Mouse (Mus musculus): ENCODE results near the gene Pcmtd2.
"Not testable (repeated sequence)": the region's sequence is repeated elsewhere in the genome, so short reads cannot be mapped to it uniquely, and the experiment has no call there.

The Pcmtd2 gene

GRCm38 (mm10) chr2:181837372-181838292 is at the start of gene Pcmtd2:
Gene Pcmtd2 (plus strand): TSS chr2:181837854.
- Histone ChIP-seq H3K27me3 (ENCODE audit: control insufficient read depth, insufficient read depth, low read length, poor library complexity, severe bottlenecking) (no peaks in the 10 kb centered on the region), H3K36me3 (ENCODE audit: control insufficient read depth, insufficient read depth, low read length, poor library complexity, severe bottlenecking) (no peaks in the 10 kb centered on the region)
- peak; percentile 94 for DNase-seq (ENCODE audit: low read depth, low spot score)

- H3K27me3 ChIP-seq (ENCODE audit: control insufficient read depth, insufficient read depth, low read length, poor library complexity, severe bottlenecking) = no peaks in the 10 kb centered on the region; the same call in 1 of the 2 replicates
- H3K36me3 ChIP-seq (ENCODE audit: control insufficient read depth, insufficient read depth, low read length, poor library complexity, severe bottlenecking) = no peaks in the 10 kb centered on the region
- no peak for DNase-seq (ENCODE audit: low read depth, low spot score)
Observed at GRCm38 (mm10) chr2:181789396-181789795, 48.3 kb upstream of the Pcmtd2 start.

- H3K27me3 ChIP-seq (ENCODE audit: control insufficient read depth, insufficient read depth, low read length, poor library complexity, severe bottlenecking); DNase-seq (ENCODE audit: low read depth, low spot score): not testable (repeated sequence)
Observed at GRCm38 (mm10) chr2:181793186-181793585, 44.5 kb upstream of the Pcmtd2 start.

GRCm38 (mm10) chr2:181795641-181796130 is 42.0 kb upstream of the Pcmtd2 start:
- H3K27me3 ChIP-seq (ENCODE audit: control insufficient read depth, insufficient read depth, low read length, poor library complexity, severe bottlenecking) = no peaks in the 10 kb centered on the region; the same call in 1 of the 2 replicates
- H3K36me3 ChIP-seq (ENCODE audit: control insufficient read depth, insufficient read depth, low read length, poor library complexity, severe bottlenecking) = no peaks in the 10 kb centered on the region
- DNase-seq (ENCODE audit: low read depth, low spot score) = no peak

More at GRCm38 (mm10) chr2:181793186-181793585, 44.5 kb upstream of the Pcmtd2 start:
- H3K36me3 ChIP-seq (ENCODE audit: control insufficient read depth, insufficient read depth, low read length, poor library complexity, severe bottlenecking) = not testable (repeated sequence)

- Histone ChIP-seq H3K27me3 (ENCODE audit: control insufficient read depth, insufficient read depth, low read length, poor library complexity, severe bottlenecking) (no peaks in the 10 kb centered on the region; the same call in 1 of the 2 replicates), H3K36me3 (ENCODE audit: control insufficient read depth, insufficient read depth, low read length, poor library complexity, severe bottlenecking) (no peaks in the 10 kb centered on the region)
- no peak for DNase-seq (ENCODE audit: low read depth, low spot score)
Observed at GRCm38 (mm10) chr2:181797672-181798071, 40.0 kb upstream of the Pcmtd2 start.

GRCm38 (mm10) chr2:181829032-181829650 is 8.5 kb upstream of the Pcmtd2 start:
- Histone ChIP-seq H3K36me3 (ENCODE audit: control insufficient read depth, insufficient read depth, low read length, poor library complexity, severe bottlenecking) (no peaks in the 10 kb centered on the region), H3K27me3 (ENCODE audit: control insufficient read depth, insufficient read depth, low read length, poor library complexity, severe bottlenecking) (no peaks in the 10 kb centered on the region)
- no peak for DNase-seq (ENCODE audit: low read depth, low spot score)

- no peak for DNase-seq (ENCODE audit: low read depth, low spot score)
- H3K36me3 ChIP-seq (ENCODE audit: control insufficient read depth, insufficient read depth, low read length, poor library complexity, severe bottlenecking) = no peaks in the 10 kb centered on the region
- no peaks in the 10 kb centered on the region for H3K27me3 ChIP-seq (ENCODE audit: control insufficient read depth, insufficient read depth, low read length, poor library complexity, severe bottlenecking)
Observed at GRCm38 (mm10) chr2:181832745-181833144, 4.9 kb upstream of the Pcmtd2 start.

GRCm38 (mm10) chr2:181838293-181838680 is 633 bp downstream of the Pcmtd2 start:
- DNase-seq (ENCODE audit: low read depth, low spot score) = no peak
- Histone ChIP-seq H3K27me3 (ENCODE audit: control insufficient read depth, insufficient read depth, low read length, poor library complexity, severe bottlenecking) (no peaks in the 10 kb centered on the region), H3K36me3 (ENCODE audit: control insufficient read depth, insufficient read depth, low read length, poor library complexity, severe bottlenecking) (no peaks in the 10 kb centered on the region)

- no peak for DNase-seq (ENCODE audit: low read depth, low spot score)
- Histone ChIP-seq H3K27me3 (ENCODE audit: control insufficient read depth, insufficient read depth, low read length, poor library complexity, severe bottlenecking) (no peaks in the 10 kb centered on the region), H3K36me3 (ENCODE audit: control insufficient read depth, insufficient read depth, low read length, poor library complexity, severe bottlenecking) (peaks cover 12% of the 10 kb centered on the region; the same call in 1 of the 2 replicates)
Observed at GRCm38 (mm10) chr2:181845709-181846394, 8.2 kb downstream of the Pcmtd2 start.

GRCm38 (mm10) chr2:181863791-181864535 is 26.3 kb downstream of the Pcmtd2 start, which contains the start of gene Polr3k:
Gene Polr3k (plus strand): TSS chr2:181864337.
- peak; percentile 95 for DNase-seq (ENCODE audit: low read depth, low spot score)
- H3K36me3 ChIP-seq (ENCODE audit: control insufficient read depth, insufficient read depth, low read length, poor library complexity, severe bottlenecking) = peaks cover 3% of the 10 kb centered on the region
- H3K27me3 ChIP-seq (ENCODE audit: control insufficient read depth, insufficient read depth, low read length, poor library complexity, severe bottlenecking) = no peaks in the 10 kb centered on the region

- H3K27me3 ChIP-seq (ENCODE audit: control insufficient read depth, insufficient read depth, low read length, poor library complexity, severe bottlenecking) = no peaks in the 10 kb centered on the region
- DNase-seq (ENCODE audit: low read depth, low spot score) = no peak
- peaks cover 1% of the 10 kb centered on the region; the same call in 1 of the 2 replicates for H3K36me3 ChIP-seq (ENCODE audit: control insufficient read depth, insufficient read depth, low read length, poor library complexity, severe bottlenecking)
Observed at GRCm38 (mm10) chr2:181864536-181864860, 26.8 kb downstream of the Pcmtd2 start.

- Histone ChIP-seq H3K36me3 (ENCODE audit: control insufficient read depth, insufficient read depth, low read length, poor library complexity, severe bottlenecking) (peaks cover 1% of the 10 kb centered on the region; the same call in 1 of the 2 replicates), H3K27me3 (ENCODE audit: control insufficient read depth, insufficient read depth, low read length, poor library complexity, severe bottlenecking) (no peaks in the 10 kb centered on the region)
- peak; percentile 79 for DNase-seq (ENCODE audit: low read depth, low spot score)
Observed at GRCm38 (mm10) chr2:181866931-181867330, 29.3 kb downstream of the Pcmtd2 start.

- peaks cover 4% of the 10 kb centered on the region; the same call in 1 of the 2 replicates for H3K36me3 ChIP-seq (ENCODE audit: control insufficient read depth, insufficient read depth, low read length, poor library complexity, severe bottlenecking)
- DNase-seq (ENCODE audit: low read depth, low spot score) = no peak
- H3K27me3 ChIP-seq (ENCODE audit: control insufficient read depth, insufficient read depth, low read length, poor library complexity, severe bottlenecking) = no peaks in the 10 kb centered on the region
Observed at GRCm38 (mm10) chr2:181871039-181871438, 33.4 kb downstream of the Pcmtd2 start.

GRCm38 (mm10) chr2:181878903-181879302 is 41.2 kb downstream of the Pcmtd2 start:
- H3K36me3 ChIP-seq (ENCODE audit: control insufficient read depth, insufficient read depth, low read length, poor library complexity, severe bottlenecking) = peaks cover 4% of the 10 kb centered on the region; the same call in 1 of the 2 replicates
- no peak for DNase-seq (ENCODE audit: low read depth, low spot score)
- no peaks in the 10 kb centered on the region for H3K27me3 ChIP-seq (ENCODE audit: control insufficient read depth, insufficient read depth, low read length, poor library complexity, severe bottlenecking)
